Mouse (Mus musculus) spleen, adult 12 weeks (tissue): Measurements from ENCODE around the gene Atrnl1.

Experiments
- DNase-seq: peaks from one replicate; pipeline ENCODE4 v3.0.0; 2022; ENCODE audit warnings: low spot score

Gene Atrnl1

DNA sequence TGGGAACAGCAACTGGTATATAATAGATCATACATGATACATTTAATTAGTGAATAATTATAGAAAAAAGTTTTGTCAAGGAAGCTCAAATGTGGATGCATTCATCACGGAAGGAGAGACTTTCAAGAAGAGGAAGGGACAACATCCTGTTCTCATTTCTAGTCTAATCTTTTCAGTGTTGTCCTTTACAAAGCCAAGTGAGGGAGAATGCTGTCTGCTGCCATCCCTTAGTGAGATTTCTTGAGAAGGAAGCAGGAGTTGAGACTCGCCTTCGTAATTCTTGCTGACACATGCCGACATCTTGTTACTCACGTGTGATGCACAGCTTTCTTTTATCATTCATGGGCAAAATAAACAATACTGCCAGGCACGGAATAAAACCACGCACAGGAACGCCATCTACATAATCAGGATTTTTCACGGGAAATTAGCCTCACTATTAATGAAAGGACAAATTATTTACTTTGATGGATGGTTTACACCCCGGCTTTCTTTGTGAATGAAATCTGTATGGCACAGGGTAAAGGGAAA is 316.2 kb downstream of the Atrnl1 start:
- DNase-seq, result no peak

DNA sequence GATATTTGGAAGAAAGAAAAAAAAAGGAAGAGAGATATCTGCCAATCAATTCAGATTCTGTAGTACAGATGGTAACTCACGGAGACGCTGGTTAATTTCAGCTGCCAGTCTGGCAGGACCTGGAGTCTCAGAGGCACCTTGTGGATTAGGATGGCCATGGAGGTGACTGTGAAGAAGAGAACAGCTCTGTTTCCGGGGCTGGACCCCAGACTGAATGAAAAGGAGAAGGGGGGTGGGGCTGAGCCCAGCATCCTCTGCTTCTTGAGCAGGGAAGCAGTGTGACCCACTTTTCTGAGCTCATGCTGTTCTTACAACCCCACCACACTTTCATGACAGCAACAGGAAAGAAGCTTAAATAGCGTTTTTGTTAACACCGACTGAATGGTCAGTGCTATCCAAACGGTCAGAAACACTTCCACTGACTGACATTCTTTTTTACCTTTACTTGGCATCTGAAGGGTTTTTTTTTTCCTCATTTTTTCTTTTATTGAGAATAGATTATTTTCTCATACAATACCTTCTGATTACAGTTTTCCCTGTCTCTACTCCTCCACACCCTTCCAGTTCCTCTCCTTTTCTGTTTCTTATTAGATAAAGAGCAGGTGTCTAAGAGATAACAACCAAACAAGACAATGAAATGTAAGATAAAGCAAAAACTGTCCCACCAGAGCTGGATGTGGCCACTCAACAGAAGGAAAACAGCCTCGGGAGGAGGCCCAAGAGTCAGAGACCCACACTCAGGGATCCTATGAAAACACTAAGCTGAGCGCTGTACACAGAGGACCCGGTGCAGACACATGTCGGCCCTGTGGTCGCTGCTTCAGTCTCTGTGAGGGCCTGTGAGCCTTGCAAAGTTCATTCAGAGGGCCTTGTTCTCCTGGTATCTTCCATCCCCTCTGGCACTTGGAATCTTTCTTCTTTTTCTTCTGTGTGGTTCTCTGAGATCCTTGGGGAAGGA is 317.0 kb downstream of the Atrnl1 start:
- DNase-seq, result no peak

DNA sequence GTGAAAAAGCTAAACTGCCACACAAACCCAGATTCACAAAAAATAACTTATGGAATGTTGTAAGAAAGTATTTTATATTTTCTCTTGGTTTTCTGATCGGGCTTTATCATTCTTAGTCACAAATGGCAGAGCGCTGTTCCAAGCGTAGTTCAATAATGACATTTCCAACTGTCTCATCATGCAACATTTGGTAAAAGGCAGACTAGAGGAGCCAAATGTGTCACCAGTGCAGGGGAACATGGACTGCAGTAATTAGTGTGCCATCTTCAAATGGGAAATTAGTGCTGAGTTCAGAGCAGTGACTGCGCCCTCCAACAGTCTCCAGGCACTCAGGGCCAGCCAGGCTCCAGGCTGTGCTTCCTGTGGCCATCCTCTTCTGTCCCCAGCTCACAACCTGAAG is 320.8 kb downstream of the Atrnl1 start:
- DNase-seq, result no peak

DNA sequence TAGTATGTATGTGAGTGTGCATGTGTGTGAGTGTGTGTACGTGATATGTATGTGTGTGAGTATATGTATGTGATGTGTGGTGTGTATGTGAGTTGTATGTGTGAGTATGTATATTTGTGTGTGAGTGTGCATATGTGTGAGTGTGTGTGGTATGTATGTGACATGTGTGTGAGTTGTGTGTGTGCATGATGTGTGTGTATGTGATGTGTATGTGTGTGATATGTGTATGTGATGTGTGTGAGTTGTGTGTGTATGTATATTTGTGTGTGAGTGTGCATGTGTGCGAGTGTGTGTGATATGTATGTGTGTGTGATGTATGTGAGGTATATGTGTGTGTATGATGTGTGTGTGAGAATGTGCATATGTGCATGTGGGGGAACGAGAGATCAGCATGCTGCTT is 326.0 kb downstream of the Atrnl1 start:
- DNase-seq, result no peak

DNA sequence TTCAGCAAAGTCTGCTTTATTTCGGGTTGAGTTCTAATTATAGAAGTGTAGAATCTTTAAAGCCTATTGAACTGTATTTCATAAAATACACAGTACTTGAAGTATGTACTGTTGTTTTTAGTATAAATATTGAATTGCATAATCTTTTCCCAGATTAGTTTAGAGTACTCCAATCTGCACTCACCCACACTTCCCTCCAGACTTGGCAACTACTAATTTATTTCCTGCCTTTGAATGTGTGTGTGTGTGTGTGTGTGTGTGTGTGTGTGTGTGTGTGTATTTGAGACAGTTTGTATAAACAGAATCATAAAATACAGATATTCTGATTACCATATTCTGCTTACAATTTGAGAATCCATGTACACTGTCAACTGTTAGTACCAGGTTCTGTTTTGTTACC is 328.3 kb downstream of the Atrnl1 start:
- no peak for DNase-seq

DNA sequence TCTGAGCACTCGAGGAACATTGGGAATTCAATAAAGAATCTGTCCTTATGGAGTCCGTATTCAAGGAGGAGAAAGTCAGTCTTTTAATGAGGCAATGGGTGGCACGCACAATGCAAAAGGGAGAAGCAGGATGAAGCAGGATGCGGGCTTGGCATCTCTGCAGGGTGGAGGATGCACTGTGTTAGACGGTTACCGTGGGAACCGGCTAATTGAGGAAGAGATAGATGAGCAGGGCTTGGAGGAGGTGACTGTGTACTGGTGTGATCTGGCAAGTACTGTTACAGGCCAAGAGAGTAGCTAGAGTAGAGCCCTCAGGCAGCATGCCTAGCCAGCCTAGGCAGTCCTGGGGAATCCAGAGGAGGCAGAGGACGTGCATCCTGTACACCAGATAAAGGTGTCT is 330.7 kb downstream of the Atrnl1 start:
- DNase-seq, result no peak

DNA sequence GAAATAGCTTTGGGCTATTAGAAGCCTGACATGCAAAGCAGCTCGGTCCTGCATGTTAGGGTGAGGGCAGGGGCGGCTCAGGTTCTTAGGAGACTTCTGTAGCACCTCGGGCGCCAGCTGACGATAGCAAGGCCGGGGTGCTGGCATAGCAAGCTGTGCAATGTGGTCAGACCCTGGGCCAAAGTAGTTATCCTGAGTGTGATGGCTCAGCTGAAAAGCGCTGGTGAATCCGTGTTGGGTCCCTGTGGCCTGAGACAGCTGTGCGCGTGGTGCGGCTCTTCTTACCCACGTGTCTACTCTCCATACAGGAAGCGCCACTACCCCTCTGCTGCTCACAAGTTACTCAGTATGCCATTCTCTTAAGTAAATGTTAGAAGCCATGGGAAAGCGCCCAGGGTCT is 331.4 kb downstream of the Atrnl1 start:
- DNase-seq, result no peak

DNA sequence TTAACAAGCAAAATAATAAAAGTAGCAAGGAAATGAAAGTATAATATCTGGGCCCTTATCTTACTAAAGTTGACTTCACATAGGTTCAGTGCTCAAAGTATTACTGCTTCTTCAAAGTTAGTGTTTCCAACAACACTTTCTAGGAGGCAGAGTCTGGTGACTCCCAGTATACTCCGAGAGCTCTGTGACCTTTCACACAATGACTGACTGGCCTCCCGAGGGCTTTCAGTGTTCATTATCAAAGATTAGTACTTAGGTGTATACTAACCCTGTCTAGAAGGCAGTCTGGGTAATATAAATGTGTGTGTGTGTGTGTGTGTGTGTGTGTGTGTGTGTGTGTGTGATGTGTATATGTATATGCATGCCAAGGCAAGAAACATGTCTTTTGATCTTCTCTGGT is 332.5 kb downstream of the Atrnl1 start:
- DNase-seq, result no peak

DNA sequence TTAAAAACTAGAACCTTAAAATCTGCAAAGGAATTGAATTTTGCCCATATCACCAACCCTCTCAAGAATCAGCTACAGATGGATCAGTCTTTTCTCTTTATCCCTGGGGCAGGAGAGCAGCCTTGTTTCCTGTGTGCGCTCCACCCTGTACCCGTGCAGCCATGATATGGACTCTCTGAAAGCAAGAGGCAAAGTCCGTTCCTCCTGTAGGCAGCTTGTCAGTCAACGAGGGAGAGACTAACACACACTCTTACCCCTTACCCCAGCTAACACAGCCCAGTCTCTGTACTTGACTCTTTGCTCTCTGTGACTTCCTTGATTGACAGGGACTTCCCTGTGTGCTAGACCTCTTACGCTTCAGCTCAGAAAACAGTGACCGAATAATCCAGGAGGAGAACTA is 333.8 kb downstream of the Atrnl1 start:
- DNase-seq, result no peak

DNA sequence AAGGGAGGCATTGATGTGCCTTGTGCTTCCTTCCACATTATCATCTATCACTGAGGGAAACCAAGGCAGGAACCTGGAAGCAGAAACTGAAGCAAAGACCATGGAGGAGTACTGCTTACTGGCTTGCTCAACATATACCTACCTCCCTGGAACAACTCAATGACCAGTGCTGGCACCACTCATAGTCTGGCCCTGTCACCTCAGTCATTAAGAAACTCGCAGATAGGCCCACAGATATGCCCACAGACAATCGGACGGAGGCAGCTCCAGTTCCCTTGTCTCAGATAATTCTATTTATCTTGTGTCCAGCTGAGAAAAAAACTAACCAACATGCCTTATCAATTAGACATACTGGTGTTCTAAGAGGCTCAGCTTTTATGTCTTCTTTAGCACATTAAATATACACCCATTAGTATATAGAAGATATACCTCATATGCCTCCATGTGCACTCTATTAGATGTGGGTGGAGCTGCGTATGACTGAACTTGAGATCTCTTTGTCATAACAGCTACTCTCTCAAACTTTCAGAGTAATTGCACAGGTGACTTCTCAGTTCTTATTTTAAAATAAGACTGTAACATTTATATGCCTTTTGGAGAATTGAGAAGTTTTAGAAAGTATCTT is 334.9 kb downstream of the Atrnl1 start:
- DNase-seq, result no peak

DNA sequence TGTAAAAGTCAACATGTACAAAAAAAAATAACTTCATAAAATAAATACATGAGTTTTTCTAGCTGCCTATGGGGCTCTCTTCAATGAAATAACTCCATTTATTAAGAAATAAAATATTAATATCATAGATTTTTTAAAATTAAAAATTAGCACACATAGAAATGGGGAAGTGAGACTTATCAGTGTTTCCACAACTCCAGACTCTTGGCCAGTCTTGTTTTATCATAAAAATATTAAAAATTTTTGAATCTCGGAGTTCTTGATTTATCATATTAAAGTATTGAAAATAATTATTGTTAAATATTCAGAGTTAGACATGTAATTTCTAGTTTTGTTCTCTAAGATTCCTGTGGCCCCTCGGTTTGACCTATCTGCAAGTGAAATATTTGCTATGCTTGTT is 337.7 kb downstream of the Atrnl1 start:
- no peak for DNase-seq

DNA sequence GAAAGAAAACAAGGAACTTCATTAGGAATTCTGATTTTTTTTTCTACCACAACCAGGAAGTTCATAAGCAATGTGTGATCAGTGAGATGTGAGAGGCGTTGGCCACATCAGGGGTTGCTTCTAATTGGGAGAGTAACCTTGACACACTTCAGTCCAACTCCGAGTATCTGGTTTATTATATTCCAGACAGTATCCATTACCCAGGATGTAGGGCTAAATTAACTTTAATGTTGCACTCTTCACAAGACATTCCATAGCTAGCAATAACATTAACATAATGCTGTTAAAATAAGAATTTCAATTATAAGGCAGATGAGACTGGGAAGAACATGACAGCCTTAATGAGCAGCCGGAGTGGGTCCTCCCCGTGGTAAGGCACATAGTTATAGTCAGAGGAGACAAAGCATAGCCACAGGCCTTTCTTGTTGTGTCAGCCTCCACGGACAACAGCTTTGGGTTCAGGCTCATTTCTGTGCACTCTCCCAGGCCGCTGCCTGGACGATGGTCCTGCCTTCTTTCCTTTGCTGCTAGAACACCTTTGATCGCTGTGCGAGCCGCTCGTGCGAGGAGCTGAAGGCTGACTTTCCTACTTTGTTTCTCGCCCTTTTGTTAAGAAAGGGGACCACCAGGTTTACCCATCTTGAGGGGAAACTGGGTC is 338.6 kb downstream of the Atrnl1 start:
- DNase-seq, result no peak

DNA sequence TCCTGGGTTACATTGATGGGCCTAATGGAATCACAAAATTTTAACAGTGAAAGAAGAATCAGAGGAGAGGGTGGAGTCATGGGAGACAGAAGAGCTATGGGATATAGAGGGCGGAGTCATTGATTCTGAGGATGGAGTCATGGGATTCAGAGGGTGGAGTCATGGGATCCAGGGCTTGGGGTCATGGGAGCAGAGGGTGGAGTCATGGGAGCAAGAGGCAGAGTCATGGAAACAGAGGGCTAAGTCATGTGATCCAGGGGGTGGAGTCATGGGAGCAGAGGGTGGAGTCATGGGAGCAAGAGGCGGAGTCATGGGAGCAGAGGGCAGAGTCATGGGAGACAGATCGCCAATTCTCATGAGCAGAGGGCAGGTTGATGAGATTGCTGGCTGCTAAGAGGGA is 343.3 kb downstream of the Atrnl1 start:
- no peak for DNase-seq

DNA sequence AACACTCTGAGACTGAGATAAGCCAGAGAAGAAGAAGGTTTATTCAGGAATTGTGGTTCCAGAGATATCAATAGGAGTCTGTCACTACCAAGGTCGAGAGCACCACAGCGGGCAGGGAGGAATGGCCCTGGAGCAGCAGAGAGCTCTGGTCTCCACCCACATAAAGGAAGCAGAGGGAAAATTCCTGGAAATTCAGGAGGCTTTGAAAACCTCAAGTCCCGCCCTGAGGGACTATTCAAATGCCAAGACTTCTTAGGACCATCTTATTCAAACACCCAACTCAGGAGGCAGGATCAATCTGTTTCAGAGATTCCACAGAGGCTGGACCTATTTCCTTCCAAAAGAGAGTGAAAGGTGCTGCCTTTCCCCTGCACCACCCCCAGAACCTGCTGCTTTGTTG is 345.6 kb downstream of the Atrnl1 start:
- no peak for DNase-seq

DNA sequence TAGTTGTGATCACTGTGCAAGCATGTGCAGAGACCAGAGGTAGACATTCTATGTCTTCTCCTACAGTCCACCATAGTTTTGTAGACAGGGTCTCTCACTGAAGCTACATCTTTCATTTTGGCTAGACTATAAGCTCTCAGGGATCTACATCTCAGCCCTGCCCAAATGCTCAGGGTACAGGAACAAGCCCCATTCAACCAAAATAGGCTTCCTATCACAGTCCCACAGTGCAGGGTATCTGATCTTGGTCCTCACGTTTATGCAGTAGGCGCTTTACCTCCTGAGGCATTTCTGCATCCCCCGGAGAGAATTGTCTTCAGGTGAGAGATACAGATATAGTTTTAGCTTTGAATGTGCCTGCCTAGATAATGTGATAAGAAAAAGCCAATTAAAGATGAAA is 346.5 kb downstream of the Atrnl1 start:
- DNase-seq, result no peak

DNA sequence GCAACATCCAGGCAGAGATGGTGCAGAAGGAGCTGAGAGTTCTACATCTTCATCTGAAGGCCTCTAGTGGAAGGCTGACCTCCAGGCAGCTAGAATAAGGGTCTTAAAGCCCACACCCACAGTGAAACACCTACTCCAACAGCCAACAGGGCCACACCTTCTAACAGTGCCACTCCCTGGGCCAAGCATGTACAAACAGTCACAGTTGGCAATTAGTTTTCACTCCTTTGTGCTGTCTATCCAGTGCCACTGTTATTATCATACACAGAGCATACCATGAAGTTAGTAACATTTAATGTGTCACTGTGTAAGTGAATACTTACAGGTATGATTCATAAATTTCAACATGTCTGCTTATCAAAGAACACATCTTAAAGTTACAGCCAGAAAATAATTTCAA is 347.3 kb downstream of the Atrnl1 start:
- DNase-seq, result no peak

DNA sequence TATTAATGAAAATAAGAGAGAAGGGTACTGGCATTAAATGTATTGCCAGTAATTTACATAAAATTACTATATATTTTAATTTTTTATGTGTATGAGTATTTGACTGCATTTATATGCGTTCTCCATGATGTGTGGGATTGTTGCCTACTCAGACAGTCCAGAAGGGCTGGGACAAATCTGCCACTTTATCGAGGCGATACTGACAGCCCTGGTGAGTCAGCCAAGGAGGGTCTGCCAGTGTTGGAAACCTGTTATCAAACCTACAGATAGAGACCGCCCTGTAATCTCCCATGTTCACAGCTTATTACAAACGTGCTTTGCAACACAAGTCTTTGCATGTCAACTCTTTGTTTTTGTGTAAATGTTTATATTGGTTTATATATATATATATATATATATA is 347.9 kb downstream of the Atrnl1 start:
- no peak for DNase-seq

DNA sequence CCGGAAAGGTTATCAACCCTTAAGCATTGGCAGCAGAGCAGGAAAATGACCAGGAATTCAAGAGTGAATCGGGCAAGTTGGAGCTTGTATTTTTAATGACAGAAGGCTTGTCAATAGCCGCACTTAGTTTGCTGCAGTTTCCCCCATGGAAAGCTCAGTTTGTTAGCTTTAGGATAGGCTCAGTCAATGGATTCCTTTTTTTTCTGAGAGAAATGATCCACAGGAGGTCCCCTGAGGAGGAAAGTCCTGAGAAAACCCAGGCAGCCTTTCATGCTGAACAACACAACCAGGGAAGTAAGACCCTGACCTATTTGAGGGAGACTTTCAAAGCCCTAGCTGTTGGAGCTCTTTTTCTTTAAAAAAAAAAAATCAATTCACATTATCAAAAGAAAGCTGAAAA is 350.5 kb downstream of the Atrnl1 start:
- DNase-seq, result no peak

DNA sequence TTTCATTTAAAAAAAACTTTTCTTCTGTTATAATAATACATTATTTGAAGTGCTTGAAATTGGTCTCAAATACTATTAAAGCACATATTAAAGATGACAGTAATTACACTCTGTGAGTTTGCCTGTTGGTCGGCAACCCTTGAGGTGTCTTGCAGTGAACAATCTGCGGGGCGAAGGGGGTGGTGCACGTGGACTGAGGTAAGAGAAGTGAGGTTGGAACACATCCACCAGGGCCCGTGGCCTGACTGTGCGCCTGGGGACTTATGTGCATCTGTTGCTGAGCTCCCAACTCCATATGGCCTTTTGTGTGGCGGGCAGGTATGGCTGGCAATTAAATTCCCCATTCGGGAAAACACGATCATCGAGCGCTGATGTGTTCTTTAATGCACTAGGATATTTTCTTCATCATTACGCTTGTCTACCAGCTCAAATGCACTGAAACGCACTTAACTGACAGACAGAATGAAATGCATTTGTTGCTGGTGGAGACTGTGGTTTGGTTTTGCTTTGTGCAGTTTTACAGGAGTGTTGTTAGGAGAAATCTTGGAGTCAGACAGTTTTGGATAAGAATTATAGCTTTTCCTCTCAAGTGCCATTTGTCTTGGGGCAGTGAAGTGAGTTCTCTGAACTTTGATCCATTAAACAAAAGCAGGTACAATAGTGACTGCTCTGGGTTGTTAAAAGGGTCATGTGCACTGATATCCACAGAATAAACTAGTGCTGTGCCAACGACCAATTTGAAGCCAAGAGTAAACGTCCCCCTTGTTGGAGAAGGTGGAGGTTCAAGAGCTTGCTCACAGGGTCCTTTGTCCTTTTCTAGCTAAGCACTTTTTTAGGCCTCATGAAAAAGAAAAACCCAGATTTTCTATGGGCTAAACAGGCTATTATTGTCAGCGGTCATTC is 351.2 kb downstream of the Atrnl1 start:
- no peak for DNase-seq

DNA sequence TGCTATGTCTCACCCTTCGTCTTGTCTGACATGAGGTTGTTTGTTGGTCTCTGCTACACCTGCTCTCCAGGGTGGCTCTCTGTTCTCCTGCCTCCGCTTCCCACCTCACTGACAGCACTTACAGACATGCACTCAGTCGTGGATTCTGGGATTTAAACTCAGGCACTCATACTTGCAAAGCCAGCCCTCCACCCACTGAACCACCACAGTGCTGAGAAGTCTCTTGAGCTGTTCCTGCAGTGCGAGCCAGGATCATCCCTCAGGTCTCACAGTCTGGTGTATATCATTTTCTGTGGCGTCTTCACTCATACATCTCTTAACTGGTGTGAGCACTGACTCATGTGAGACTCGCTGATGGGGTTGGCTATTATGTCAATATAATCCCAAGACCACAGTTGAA is 353.0 kb downstream of the Atrnl1 start:
- no peak for DNase-seq

DNA sequence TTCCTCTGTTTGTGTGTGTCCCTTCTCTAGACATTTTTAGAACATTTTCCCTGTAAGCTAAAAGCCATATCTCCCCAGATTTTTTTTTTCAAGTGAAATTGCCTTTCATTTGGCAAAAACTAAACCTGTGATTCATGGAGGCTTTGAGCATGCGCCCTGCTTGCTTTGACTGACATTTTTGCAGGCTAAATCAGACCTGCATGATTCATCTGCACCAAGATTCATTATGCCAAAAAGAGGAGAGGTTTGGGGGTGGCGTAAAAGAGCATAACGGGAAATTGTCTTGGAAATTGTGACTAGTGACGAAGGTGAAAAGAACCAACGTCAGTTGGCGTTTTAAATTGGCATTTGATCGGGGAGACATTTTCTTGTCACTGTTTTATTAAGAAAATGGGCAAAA is 358.9 kb downstream of the Atrnl1 start:
- DNase-seq, result no peak

DNA sequence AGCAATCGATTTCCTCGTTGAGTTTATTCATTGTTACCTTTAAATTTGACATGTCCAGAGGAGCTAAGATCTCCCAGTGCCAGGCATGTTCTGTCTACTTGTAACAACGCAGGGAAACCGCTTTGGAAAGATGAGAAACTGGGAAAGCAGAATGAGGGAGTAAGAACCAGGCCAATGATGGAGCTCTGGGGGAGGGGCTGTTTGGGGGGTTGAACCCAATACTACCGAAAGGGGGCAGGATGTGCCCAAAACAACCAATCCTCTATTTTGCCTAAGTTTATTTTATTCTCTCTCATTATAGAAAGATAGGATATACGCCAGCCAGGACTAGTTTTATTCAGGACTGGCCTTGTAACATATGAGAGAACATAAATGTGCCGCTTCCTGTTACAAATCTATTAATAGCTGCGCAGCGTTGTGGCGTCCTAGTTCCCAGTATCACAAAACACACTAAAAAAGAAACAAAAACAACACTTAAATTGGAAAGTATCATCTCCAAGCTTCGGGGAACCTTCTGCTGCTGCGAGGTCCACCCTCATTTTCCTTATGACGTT is 359.6 kb downstream of the Atrnl1 start:
- no peak for DNase-seq
